Mouse (Mus musculus) E14TG2a.4 (cell line): ENCODE data around the gene Dhx9.

ENCODE experiments used
- CTCF ChIP-seq: conservative IDR thresholded peaks from 2 replicates; pipeline ENCODE4 v1.5.1; 2014; ENCODE audit warnings: low read length
- NANOG ChIP-seq: IDR thresholded peaks from 2 replicates; pipeline ENCODE4 v1.6.1; 2014; ENCODE audit warnings: borderline replicate concordance, low read length, mixed read lengths

DNA sequence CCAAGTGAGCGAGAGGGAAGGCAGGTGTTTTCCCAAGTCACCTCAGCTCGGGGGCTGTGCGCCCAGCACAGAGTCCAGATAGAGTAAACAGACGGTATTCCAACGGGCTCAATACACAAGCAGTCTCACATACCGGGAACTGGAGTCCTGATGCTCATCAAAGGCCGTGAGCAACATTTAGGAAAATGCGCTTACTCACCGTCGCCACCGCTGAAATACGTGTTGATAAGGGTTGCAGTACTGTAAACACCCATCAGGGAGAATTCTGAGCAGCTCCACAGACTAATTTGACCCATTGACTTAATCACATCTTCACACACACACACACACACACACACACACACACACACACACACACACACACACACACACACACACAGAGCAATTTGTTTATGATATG is 63.2 kb downstream of the Dhx9 start:
- TF ChIP-seq CTCF (no peak), NANOG (no peak)
